In genomic region chr16:91795044-91795443, GRCm38 (mm10) we compare ENCODE assay signal across 10 mouse cellular contexts.
"Had no signal": no experiment of that assay in that cellular context is flagged by ENCODE, and none has a peak within 500 bp of the region (broad histone marks: within the 10 kb centered on the region; RNA-seq: fewer than 3 reads in every experiment).

No protein-coding gene starts in this region.

- H3K4me3 ChIP-seq: left cerebral cortex, adult 2 months; limb, embryonic 10.5 days; midbrain, embryonic 13.5 days had no signal

- ATAC-seq: intestine, embryonic 16.5 days; midbrain, embryonic 13.5 days had no signal

- H3K27ac ChIP-seq: left cerebral cortex, adult 2 months; limb, embryonic 10.5 days; midbrain, embryonic 13.5 days; stomach, postnatal 0 days had no signal

- DNase-seq: kidney, postnatal 10 days; lung, embryonic 14.5 days; lung, postnatal 10 days; lung, postnatal 4 days; thymus, postnatal 4 days had no signal

- H3K9me3 ChIP-seq: limb, embryonic 10.5 days; midbrain, embryonic 13.5 days had no signal

- H3K9ac ChIP-seq: lung, embryonic 14.5 days; midbrain, embryonic 13.5 days had no signal

- H3K27me3 ChIP-seq: midbrain, embryonic 13.5 days had no signal

- H3K4me2 ChIP-seq: lung, embryonic 14.5 days; midbrain, embryonic 13.5 days had no signal
